Mouse (Mus musculus) CH12F3 (cell line): Measurements from ENCODE around the gene Gm5105.

Experiments
- in situ Hi-C: fragments of 300-500 bp; cut with MboI; formaldehyde crosslinking; loops from 2 replicates; pipeline ENCODE4 v1.14.3; 2020; ENCODE audit warnings: low sequenced_read_pairs

Gene Gm5105

GRCm38 (mm10) chr3:138067288-138067687 is at the start of gene Gm5105:
Gm5105 (minus strand) TSS chr3:138067388.
- in situ Hi-C loops = no loop called here

GRCm38 (mm10) chr3:138116871-138117270 is 49.7 kb upstream of the Gm5105 start:
- in situ Hi-C loops = no loop called here

DNA sequence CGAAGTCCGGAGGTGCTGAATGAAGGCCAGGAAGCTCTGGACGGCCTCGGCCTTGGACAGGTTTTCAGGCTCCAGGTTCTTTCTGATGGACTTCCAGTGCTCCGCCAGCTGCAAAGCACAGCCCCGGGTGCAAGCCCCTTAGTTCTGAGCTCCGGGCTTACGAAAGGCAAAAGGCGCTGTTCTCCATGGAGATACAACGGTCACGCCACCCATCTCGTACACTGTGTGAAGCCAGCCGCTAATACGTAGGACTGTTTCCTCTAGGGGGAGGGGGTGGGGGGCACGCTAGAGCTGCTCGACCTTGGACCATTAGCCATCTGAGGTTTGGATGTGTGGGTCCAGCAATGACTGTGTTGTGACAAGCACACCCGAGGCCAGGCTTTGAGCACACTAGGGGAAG is 46.9 kb upstream of the Gm5105 start:
- in situ Hi-C loops = no loop called here

GRCm38 (mm10) chr3:138110910-138111782 is 44.0 kb upstream of the Gm5105 start:
- in situ Hi-C loops = no loop called here

DNA sequence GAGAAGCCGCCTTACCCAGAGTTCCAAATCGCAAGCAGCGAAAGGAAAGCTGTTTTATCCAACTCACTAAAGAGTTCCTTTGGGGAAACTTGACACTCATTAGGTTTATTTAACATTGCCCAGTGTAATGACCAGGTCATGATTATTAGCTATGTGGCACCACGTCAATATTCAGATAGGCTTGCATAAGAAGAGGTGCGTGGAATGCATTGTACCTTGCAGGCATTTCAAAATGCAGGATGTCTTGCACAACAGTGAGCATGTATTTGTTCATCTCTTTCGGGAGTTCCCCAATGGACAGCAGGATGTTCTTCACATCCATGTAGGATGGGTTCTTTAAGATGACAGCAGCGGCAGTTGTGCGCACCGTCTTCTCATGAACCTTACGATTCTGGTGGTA is 39.7 kb upstream of the Gm5105 start:
- in situ Hi-C loops = no loop called here

GRCm38 (mm10) chr3:138105056-138105455 is 37.9 kb upstream of the Gm5105 start:
- in situ Hi-C loops = no loop called here

DNA sequence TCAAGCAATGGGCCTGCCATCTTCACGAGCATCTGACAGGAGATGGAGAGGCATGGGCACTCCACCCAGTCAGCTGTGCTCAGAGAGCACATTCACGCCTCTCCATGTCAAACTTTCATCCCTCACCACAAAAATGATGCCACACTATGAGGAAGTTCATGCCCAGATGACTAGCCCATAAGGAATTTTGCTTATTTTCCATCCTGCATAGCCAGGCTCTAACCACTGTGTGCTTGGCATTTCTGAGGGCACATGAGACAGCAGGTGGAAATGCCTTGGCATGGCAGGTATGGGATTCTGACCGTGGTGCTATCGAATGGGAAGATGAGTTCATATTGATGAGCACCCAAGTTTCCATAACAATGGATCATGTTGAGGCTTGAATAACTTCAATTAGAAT is 36.5 kb upstream of the Gm5105 start:
- in situ Hi-C loops = no loop called here

- in situ Hi-C loops = no loop called here
Observed at GRCm38 (mm10) chr3:138101936-138102335, 34.7 kb upstream of the Gm5105 start.

- in situ Hi-C loops = no loop called here
Observed at GRCm38 (mm10) chr3:138097718-138098117, 30.5 kb upstream of the Gm5105 start.

DNA sequence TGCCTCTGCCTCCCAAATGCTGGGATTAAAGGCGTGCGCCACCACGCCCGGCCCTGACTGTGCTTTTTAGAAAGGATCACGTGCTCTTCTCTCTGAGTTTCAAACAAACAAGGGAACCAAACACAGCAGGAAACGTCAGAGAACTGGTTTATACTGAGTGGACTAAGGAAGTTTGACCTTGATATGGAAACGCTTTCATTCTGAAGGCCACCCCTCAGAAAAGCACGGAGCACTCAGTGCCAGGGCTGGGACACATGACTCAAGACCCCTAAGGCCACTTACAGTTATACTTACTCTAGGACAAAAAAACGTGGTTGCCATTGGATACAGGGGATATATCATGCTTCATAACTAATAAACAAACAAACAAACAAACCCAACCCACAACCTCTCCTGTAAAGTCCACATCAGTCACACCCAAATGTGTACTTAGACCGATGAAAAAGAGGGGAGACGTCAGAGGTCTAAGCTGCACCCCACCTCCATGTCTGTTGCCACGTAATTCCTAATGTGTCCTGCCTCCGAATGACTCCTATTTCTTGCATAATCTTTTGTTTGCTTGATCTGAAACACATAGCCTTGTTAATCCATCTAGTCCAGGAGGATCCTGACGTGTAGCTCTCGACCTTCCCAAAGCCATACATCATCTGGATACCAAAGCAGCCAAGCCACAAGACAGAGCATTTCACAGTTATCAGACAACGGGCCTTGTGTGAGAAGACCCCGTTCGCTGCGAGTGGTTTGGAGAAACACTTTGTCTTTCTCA is 29.3 kb upstream of the Gm5105 start:
- in situ Hi-C loops = no loop called here

GRCm38 (mm10) chr3:138095718-138096117 is 28.5 kb upstream of the Gm5105 start:
- in situ Hi-C loops = no loop called here

GRCm38 (mm10) chr3:138095301-138095700 is 28.1 kb upstream of the Gm5105 start:
- in situ Hi-C loops = no loop called here

GRCm38 (mm10) chr3:138083896-138084295 is 16.7 kb upstream of the Gm5105 start:
- in situ Hi-C loops = no loop called here

DNA sequence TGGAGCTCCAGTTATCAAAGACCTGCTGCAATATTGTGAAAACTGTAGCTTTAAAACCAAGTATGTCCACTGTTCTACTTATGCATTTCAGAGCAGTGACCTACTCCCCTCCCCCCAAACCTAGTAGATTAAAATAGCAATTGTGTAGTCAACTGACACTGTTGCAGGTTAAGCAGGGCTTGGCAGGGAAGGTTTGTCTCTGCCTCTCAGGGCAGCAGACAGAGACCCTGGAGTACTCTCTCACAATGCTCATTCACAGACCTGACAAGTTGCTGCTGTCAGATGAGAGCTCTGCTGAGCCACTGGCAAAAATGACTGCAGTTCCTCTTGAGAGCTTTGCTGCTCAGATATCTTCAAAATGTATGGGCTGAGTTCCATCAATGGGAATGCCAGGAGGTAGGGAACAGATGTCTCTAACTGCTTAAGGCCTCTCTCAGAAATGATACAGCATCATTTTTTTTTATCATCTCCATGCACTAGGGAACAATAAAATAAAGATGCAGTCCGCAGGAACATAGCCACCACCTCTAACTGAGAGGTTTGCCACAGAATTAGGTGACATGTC is 16.0 kb upstream of the Gm5105 start:
- in situ Hi-C loops = no loop called here

- in situ Hi-C loops = no loop called here
Observed at GRCm38 (mm10) chr3:138078701-138079100, 11.5 kb upstream of the Gm5105 start.

- in situ Hi-C loops = no loop called here
Observed at GRCm38 (mm10) chr3:138077476-138078340, 10.5 kb upstream of the Gm5105 start.

DNA sequence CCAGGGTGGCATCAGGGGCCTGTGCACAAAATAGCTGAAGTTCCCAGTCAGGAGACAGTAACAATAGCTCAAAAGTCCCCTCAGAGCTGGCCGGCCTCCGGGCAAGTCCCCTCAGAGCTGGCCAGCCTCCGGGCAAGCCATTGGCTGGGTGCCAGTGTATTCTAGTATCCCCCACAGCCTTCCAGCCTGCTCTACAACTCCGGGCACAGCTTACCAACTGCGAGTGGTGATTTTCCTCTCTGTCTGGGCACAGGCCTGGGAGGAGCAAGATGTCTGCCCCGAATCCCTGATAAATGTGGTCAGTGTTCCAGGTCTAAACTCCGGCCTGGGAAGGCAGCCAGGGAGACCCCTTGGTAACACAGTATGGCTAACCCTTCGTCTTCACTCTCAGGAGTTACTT is 8.0 kb upstream of the Gm5105 start:
- in situ Hi-C loops = no loop called here

DNA sequence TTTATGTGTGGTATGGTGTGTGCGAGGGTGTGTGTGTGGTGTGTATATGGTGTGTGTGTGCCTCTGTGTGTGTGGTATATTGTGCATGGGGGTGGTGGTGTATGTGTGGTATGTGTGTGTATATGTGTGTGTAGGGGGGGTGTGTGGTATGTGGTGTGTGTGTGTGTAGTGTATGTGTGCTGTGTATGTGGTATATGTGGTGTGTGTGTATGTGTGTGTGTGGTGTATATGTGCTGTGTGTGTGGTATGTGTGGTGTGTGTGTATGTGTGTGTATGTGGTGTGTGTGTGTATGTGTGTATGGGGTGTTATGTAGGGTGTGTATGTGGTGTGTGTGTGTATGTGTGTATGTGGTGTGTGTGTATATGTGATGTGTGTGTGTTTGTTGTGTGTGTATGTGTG is 7.0 kb upstream of the Gm5105 start:
- in situ Hi-C loops = no loop called here

DNA sequence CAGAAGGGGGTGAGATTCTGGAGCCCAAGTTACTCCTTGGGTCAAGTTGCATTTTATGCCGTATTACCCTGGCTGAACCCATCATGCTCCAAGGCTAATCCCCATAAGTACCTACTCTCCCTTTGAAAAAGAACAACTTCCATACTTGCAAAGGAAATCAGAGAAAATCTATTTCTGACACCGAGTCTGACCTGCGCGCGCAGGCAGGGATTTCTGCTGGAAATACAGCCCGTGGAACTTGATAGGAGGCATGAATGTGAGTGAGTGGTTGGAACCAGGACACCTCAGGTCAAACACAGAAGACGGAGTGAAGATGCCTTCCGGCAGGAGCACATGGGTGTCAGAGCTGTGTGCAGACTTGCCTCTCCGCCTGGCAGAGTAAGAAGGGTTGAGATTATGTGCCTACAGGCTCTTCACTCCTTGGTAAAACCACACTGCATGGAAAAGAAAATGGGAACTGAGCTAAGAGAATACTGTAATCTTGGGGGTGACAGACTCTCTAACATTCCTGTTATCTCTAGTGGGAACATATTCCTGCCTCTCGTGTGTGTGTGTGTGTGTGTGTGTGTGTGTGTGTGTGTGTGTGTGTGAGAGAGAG is 4.4 kb upstream of the Gm5105 start:
- in situ Hi-C loops = no loop called here

DNA sequence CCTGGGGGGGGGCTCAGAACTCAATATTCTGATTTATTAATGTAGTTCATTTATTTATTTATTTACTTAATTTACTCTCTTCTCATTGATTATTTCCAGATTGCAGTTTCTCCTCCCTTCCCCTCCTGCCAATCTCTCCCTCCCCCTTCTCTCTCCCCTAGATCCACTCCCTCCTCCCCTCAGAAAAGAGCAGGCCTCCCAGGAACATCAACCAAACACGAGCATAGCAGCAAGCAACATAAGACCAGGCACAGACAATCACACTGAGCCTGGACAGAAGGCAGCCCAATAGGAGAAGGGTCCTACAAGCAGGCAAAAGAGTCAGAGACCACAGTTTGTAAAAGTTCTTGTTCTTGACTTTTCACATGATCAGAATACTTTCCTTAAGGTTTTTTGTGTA is 3.8 kb upstream of the Gm5105 start:
- in situ Hi-C loops = no loop called here
